In genomic region chr4:124147276-124147675, GRCm38 (mm10) we compare ENCODE assay signal across 28 mouse cellular contexts.
"Had no signal": no experiment of that assay in that cellular context is flagged by ENCODE, and none has a peak within 500 bp of the region (broad histone marks: within the 10 kb centered on the region; RNA-seq: fewer than 3 reads in every experiment).

No protein-coding gene starts in this region.

- H3K36me3 ChIP-seq: embryonic facial prominence, embryonic 10.5 days; embryonic facial prominence, embryonic 12.5 days; embryonic facial prominence, embryonic 13.5 days; embryonic facial prominence, embryonic 15.5 days; forebrain, embryonic 10.5 days; forebrain, embryonic 12.5 days; forebrain, embryonic 15.5 days had no signal

- H3K27ac ChIP-seq: embryonic facial prominence, embryonic 10.5 days; embryonic facial prominence, embryonic 12.5 days; embryonic facial prominence, embryonic 13.5 days; embryonic facial prominence, embryonic 15.5 days; forebrain, embryonic 10.5 days; forebrain, embryonic 12.5 days; forebrain, embryonic 13.5 days; forebrain, embryonic 15.5 days; gastrocnemius, adult 2 months; heart, adult 2 months had no signal

- ATAC-seq: forebrain, embryonic 13.5 days; forebrain, embryonic 14.5 days; forebrain, embryonic 15.5 days; forebrain, embryonic 16.5 days; forebrain, postnatal 0 days had no signal

- H3K9me3 ChIP-seq: embryonic facial prominence, embryonic 10.5 days; embryonic facial prominence, embryonic 12.5 days; embryonic facial prominence, embryonic 13.5 days; embryonic facial prominence, embryonic 15.5 days; forebrain, embryonic 10.5 days; forebrain, embryonic 12.5 days; forebrain, embryonic 13.5 days; forebrain, embryonic 15.5 days had no signal

- DNase-seq: cerebellum, adult 2 months; cerebellum, adult 8-10 months; cerebellum, adult 9-10 months; cerebellum, adult 9-11 months; cerebellum, postnatal 10 days; cerebellum, postnatal 14 days; cerebellum, postnatal 25 days; cerebellum, postnatal 36 days; embryo, embryonic 11 days; forebrain, postnatal 0 days; gastrocnemius, adult 2 months; gastrocnemius, postnatal 10 days; gastrocnemius, postnatal 14 days; gastrocnemius, postnatal 25 days; gastrocnemius, postnatal 36 days; heart, adult 18-20 months; heart, adult 2 months had no signal

- H3K9ac ChIP-seq: embryonic facial prominence, embryonic 12.5 days; embryonic facial prominence, embryonic 13.5 days; embryonic facial prominence, embryonic 15.5 days; forebrain, embryonic 12.5 days; forebrain, embryonic 13.5 days; forebrain, embryonic 15.5 days; forebrain, postnatal 0 days had no signal

- H3K4me2 ChIP-seq: embryonic facial prominence, embryonic 12.5 days; embryonic facial prominence, embryonic 13.5 days; embryonic facial prominence, embryonic 15.5 days; forebrain, embryonic 12.5 days; forebrain, embryonic 13.5 days; forebrain, embryonic 15.5 days had no signal

- H3K4me3 ChIP-seq: embryonic facial prominence, embryonic 10.5 days; embryonic facial prominence, embryonic 12.5 days; embryonic facial prominence, embryonic 13.5 days; embryonic facial prominence, embryonic 15.5 days; erythroblast, embryonic 14.5 days; forebrain, embryonic 10.5 days; forebrain, embryonic 12.5 days; forebrain, embryonic 13.5 days; forebrain, embryonic 15.5 days; gastrocnemius, adult 2 months; heart, adult 2 months had no signal
